Mouse (Mus musculus): ENCODE measurements around the gene Spata20. TPM values are rescaled to one million over a fixed set of nuclear protein-coding genes. Genes with fewer than 3 reads are reported as not detected.

Spata20 gene
- total RNA-seq, 4 experiments from 2014 or later: 0.35 to 1.4 TPM; not detected in 2

DNA sequence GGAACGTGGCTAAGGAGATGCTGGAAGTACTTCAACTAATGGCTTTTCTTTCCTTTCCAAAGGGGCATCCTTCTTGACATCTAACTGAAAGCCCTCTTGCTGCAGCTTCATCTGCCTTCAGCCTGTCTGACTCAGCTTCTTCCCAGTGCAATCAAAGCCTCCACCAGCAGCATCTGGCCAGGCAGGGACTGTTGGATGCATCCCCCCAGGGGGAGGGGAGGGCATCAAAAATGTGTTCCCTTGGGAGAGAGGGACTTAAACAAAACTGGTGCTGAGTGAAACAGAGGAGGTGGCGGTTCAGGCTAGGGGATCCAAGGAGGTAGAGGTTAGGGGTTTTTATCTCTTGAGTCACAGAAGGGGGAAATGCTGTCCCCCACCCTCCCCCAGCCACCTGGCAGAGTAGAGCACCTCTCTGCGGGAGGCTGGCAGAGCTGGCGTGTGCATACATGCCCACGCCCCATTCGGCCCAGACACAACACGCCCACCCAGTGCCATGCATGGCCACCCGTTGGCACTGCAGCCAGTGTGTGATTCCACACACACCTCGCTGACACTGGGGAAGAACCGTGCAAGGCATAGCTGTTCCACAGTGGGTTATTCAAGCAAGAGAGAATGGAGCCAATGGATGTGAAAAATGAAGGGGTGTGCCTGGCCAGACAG, 30.7 kb downstream of the Spata20 start:
- peak in 1 of 2 experiments; percentile 71 for DNase-seq (ENCODE audit: low spot score in 2 of 2)

DNA sequence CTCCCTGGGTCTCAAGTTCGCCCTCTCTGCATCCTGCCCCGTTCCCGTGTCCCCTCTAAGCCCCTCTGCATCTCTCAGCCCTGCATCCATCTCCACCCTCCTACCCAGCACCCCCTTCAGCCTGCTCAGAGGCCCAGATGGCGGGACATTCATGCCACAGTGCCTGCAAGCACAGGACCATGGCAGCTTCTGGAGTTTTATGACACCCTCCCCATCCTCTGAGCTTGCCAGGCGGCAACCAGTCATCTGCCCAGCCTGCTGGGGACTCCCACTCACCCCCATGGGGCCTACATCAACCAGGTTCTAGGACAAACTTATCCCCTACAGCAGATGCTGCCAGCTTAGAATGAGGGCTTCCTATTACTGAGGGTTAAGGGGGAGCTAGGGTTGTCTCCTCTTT, 31.2 kb downstream of the Spata20 start:
- peak in 1 of 2 experiments; percentile 77 for DNase-seq (ENCODE audit: low spot score in 2 of 2)

- no peak for DNase-seq (ENCODE audit: low spot score in 2 of 2)
Measured at GRCm38 (mm10) chr11:94451091-94451773, 34.7 kb downstream of the Spata20 start.

- no peak for DNase-seq (ENCODE audit: low spot score in 2 of 2)
Measured at GRCm38 (mm10) chr11:94449886-94450285, 36.1 kb downstream of the Spata20 start.

DNA sequence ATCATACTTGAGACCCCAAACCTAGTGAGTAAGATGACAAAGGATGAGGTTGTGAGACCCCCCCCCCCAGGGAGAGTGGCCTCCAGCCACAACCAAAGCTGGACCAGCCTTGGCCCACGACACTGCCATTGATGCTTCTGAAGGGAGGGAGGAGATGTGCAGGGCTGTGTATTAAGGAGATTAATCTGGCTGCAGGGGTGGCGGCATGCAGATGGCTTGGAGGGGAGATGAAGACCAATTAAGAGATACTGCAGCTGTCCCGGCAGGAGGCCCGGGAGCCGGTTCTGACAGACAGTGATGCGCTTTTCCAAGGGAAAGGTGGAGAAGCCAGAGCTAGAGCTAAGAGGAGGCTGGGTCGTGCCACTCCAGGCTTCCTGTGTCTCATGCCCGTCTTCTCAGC, 36.7 kb downstream of the Spata20 start:
- no peak for DNase-seq (ENCODE audit: low spot score in 2 of 2)

DNA sequence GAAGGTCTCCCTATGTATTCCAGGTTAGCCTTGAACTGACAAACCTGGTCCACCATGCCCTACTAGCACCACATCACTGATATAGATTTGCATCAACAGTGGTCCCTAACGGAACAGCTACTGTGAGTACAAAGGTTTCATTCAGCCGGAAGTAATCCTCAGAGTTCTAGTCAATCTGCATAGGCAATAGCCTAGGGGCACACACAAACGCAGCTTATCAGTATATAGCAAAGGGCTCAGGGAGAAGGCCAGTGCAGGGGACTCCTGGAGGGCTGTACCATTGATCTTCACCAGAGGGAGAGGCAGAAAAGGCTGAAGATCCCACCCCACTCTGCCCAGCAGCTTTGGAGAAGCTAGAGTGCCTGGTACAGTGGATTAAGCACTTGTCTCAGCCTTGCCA, 39.0 kb downstream of the Spata20 start:
- no peak for DNase-seq (ENCODE audit: low spot score in 2 of 2)

DNA sequence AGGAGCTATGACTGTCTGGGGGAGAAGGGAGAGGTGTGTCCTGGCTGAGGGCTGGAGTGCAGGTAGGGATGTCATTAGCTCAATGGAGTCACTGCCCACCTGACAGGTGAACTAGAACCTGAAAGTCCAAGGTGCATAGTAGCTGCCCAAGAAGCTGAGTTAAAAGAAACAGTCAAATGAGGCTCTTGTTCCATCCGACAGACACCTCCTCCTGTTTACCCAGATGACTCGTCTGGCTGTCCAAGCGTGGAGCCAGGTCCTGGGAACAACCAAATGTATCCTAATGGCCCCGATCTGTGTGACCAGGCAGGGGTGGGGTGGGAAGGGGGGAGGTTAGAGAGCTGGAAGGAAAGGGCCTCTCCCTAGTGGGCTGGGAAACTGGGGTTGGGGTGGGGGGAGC, 40.7 kb downstream of the Spata20 start:
- DNase-seq (ENCODE audit: low spot score in 2 of 2): no peak

- no peak for DNase-seq (ENCODE audit: low spot score in 2 of 2)
Measured at GRCm38 (mm10) chr11:94444829-94445228, 41.1 kb downstream of the Spata20 start.

DNA sequence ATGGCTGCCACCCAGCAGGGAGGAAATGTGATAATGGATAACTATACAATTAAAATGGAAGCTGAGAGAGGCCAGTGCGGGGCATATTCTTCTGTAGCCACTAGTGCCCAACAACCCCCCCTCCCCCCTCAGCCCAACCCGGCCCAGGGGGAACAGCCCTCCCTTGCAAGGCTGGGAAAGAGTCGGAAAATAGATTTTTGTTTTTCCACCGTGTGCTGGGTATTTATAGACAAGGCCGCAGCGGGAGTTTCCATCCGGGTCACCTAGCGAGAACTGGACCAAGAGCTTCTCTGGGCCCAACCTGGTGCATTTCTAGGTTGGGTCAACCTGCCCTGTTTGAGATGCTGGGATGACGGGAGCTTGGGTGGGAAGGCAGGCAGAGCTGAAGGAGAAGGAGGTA, 44.2 kb downstream of the Spata20 start:
- DNase-seq (ENCODE audit: low spot score in 2 of 2): no peak

- no peak for DNase-seq (ENCODE audit: low spot score in 2 of 2)
Measured at GRCm38 (mm10) chr11:94441122-94441521, 44.9 kb downstream of the Spata20 start.

DNA sequence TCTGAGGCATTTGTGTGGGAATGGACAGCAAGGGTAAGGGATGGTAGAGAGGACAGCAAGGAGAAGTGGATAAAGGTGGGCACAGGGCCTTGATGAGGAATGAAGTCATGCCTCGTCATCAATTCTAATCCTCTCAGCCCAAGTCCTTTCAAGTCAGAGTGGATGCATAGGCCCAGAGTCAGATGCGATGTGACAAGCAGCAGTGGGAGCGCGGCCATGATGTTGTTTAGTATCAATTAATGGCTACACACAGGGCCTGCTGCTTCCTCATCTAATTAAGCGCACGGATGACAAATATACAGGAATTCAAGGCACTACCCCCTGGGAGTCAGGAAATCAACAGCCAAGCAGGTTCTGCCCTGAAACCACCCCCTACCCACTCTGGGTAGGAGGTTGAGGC, 45.6 kb downstream of the Spata20 start:
- DNase-seq (ENCODE audit: low spot score in 2 of 2): no peak

DNA sequence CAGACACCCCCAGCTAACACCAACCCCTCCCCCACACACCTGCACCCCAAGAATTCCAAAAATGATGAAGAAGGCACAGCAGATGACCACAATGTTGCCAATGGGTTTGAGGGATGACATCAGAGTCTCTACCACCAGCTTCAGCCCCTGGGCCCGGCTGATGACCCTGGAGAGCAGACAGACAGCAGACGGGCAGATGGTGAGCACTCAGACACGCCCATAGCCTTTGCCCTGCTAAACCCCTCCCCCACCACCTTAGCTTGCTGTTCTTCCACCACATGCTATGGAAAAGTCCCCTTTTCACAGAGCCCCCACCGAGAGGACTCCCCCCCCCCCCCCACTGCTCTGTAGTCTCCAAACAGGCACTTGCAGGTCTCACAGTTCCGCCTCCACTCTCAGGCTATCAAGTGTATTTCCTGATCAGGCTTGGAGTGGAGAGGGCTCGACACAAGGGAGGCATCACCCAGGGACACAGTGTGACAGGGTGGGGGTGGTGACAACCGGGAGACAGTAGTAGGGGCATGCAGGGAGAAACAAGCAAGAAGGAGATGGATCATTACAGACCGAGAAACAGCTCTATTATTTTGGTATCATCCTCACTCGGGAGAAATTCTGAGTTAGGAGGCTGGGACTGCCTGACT, 56.8 kb downstream of the Spata20 start:
- no peak for DNase-seq (ENCODE audit: low spot score in 2 of 2)

Other genes with a start within 250 kb of the Spata20 start
- 1 to 10 TPM; 2.1 to 3.0 (median 2.5) TPM for gene Wfikkn2, start 240.2 kb downstream of the Spata20 start, total RNA-seq (2022)
- not detected for gene Gm21885, start 204.3 kb downstream of the Spata20 start, total RNA-seq (2022)
- 100 to 1,000 TPM in 2 of 4 experiments, 10 to 100 TPM in 2; 83.7 to 111 (median 97.4) TPM for gene Luc7l3, start 164.2 kb downstream of the Spata20 start, total RNA-seq (2022)
- 100 to 1,000 TPM; 136 to 147 (median 145) TPM for gene Ankrd40, start 158.2 kb downstream of the Spata20 start, total RNA-seq (2022)
- 1 to 10 TPM; 2.4 to 8.0 (median 3.4) TPM for gene Abcc3, start 93.2 kb downstream of the Spata20 start, total RNA-seq (2022)
- 10 to 100 TPM; 58.2 to 71.7 (median 64.6) TPM for gene Cacna1g, start 12.0 kb downstream of the Spata20 start, total RNA-seq (2022)
- 1 to 10 TPM; 1.1 to 3.7 (median 2.6) TPM for gene Epn3, start 13.8 kb upstream of the Spata20 start, total RNA-seq (2022)
- 1 to 10 TPM; 3.6 to 7.2 (median 5.6) TPM for gene Mycbpap, start 35.6 kb upstream of the Spata20 start, total RNA-seq (2022)
- 10 to 100 TPM; 13.8 to 19.5 (median 16.1) TPM for gene Rsad1, start 63.1 kb upstream of the Spata20 start, total RNA-seq (2022)
- under 1 TPM in 1 of 4 experiments, not detected in 3; 0.44 TPM for gene Chad, start 78.9 kb upstream of the Spata20 start, total RNA-seq (2022)
- gene Acsf2, start 115.7 kb upstream of the Spata20 start, total RNA-seq (2022): 10 to 100 TPM; 16.8 to 19.7 (median 18.8) TPM
- gene Lrrc59, start 143.6 kb upstream of the Spata20 start, total RNA-seq (2022): 10 to 100 TPM; 84.0 to 91.2 (median 86.3) TPM
- 10 to 100 TPM; 62.7 to 75.7 (median 69.0) TPM for gene Mrpl27, start 167.6 kb upstream of the Spata20 start, total RNA-seq (2022)
- under 1 TPM in 1 of 4 experiments, not detected in 3; 0.19 TPM for gene Eme1, start 167.8 kb upstream of the Spata20 start, total RNA-seq (2022)
- 10 to 100 TPM; 25.9 to 27.8 (median 26.7) TPM for gene Xylt2, start 191.3 kb upstream of the Spata20 start, total RNA-seq (2022)
- not detected for gene Gm11541, start 218.3 kb upstream of the Spata20 start, total RNA-seq (2022)